Comparison of ENCODE assay signal across 9 mouse cellular contexts in the genomic region with DNA sequence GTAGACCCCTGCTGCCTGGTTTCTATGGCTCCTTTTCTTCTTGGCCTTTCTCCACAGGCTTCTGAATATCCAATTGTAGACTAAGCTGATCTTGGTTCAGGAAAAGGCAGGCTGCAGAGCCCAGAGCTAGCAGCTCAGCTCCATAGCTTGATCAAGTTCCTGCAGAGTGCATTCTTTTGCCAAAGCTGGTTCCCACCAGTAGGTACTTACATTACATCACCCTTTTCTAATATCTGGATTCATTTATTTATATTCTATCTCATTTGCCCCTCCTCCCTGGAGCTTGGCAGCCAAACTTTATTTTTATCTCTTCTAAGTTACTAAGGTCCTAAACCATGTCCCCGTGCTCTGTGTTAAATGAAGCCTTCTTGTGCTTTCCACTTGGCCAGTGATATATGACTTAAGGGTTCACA. TPM values are rescaled to one million over a fixed set of nuclear protein-coding genes. Genes with fewer than 3 reads are reported as not detected.
DNase-seq lines count a peak whose midpoint lies in the region; ATAC-seq and TF ChIP-seq lines count a peak whose summit lies in the region.
"Had no signal": no experiment of that assay in that cellular context is flagged by ENCODE, and none has a peak within 500 bp of the region (broad histone marks: within the 10 kb centered on the region; RNA-seq: fewer than 3 reads in every experiment).

No protein-coding gene starts in this region.

- 9% methylated on average over 1 of the region's 1 CpGs for WGBS in heart, adult 2 months
- 38% methylated on average over 1 of the region's 1 CpGs for WGBS in neural tube, embryonic 13.5 days
- 48% methylated on average over 1 of the region's 1 CpGs for WGBS in limb, embryonic 10.5 days
- WGBS in small intestine, adult 2 months, result 17% methylated on average over 1 of the region's 1 CpGs
- 69% methylated on average over 1 of the region's 1 CpGs for WGBS in intestine, embryonic 15.5 days

- no peak overlapping the region for H3K4me2 ChIP-seq in neural tube, embryonic 13.5 days
- H3K4me2 ChIP-seq in intestine, embryonic 15.5 days (replicated peaks), result no peak overlapping the region

- H3K9me3 ChIP-seq in neural tube, embryonic 13.5 days, result no peaks in the 10 kb centered on the region
- H3K9me3 ChIP-seq in limb, embryonic 10.5 days (replicated peaks), result no peaks in the 10 kb centered on the region
- no peaks in the 10 kb centered on the region for H3K9me3 ChIP-seq in intestine, embryonic 15.5 days

- H3K27ac ChIP-seq in heart, adult 2 months, result peak overlapping the region; percentile 0; the same call in 1 of the 2 replicates
- 0 out of 2 replicates have a peak overlapping the region, but pooled peaks have one; percentile 18 for H3K27ac ChIP-seq in neural tube, embryonic 13.5 days (replicated peaks)
- 0 out of 2 replicates have a peak overlapping the region, but pooled peaks have one; percentile 12 for H3K27ac ChIP-seq in limb, embryonic 10.5 days
- peak overlapping the region; percentile 39; the same call in 1 of the 2 replicates for H3K27ac ChIP-seq in small intestine, adult 2 months (ENCODE audit: insufficient read depth, low read depth, low read length)
- no peak overlapping the region for H3K27ac ChIP-seq in intestine, embryonic 15.5 days

- no peak overlapping the region for H3K4me3 ChIP-seq in heart, adult 2 months
- H3K4me3 ChIP-seq in neural tube, embryonic 13.5 days, result no peak overlapping the region
- H3K4me3 ChIP-seq in limb, embryonic 10.5 days, result no peak overlapping the region
- H3K4me3 ChIP-seq in small intestine, adult 2 months (ENCODE audit: low read depth, low read length), result no peak overlapping the region
- no peak overlapping the region for H3K4me3 ChIP-seq in intestine, embryonic 15.5 days (replicated peaks)

- ATAC-seq in neural tube, embryonic 13.5 days (ENCODE audit: low read depth), result no peak
- no peak for ATAC-seq in intestine, embryonic 15.5 days

- no peak for TF ChIP-seq EP300 in heart, adult 2 months (IDR thresholded peaks at IDR 0.05; ENCODE audit: insufficient read depth, low read depth, low read length)

- DNase-seq in heart, adult 2 months, result no peak
- no peak for DNase-seq in heart, adult 8-10 months (ENCODE audit: low spot score)
- DNase-seq in neural tube, embryonic 10.5 days (ENCODE audit: extremely low spot score, low spot score), result no peak
- DNase-seq in limb, embryonic 10.5 days (ENCODE audit: low spot score), result no peak
- no peak for DNase-seq in thymus, postnatal 36 days
- DNase-seq: adrenal gland, adult 8-10 months had no signal

- intact Hi-C loops in heart, adult 2 months (cut with DNase I), result loop anchor here (5.0 kb wide), 1 partner anchor 37 kb away; no protein-coding TSS in a partner anchor

- H3K4me1 ChIP-seq in heart, adult 2 months (ENCODE audit: control insufficient read depth, insufficient read depth, low read length), result peaks cover 22% of the 10 kb centered on the region
- peaks cover 16% of the 10 kb centered on the region for H3K4me1 ChIP-seq in neural tube, embryonic 13.5 days (replicated peaks)
- peaks cover 15% of the 10 kb centered on the region for H3K4me1 ChIP-seq in limb, embryonic 10.5 days
- peaks cover 4% of the 10 kb centered on the region; the same call in 1 of the 2 replicates for H3K4me1 ChIP-seq in small intestine, adult 2 months (ENCODE audit: control insufficient read depth, insufficient read depth, insufficient read length, low read length)
- H3K4me1 ChIP-seq in intestine, embryonic 15.5 days (replicated peaks), result no peaks in the 10 kb centered on the region

- no peak for TF ChIP-seq CTCF in heart, adult 2 months (IDR thresholded peaks at IDR 0.05)
- TF ChIP-seq CTCF in small intestine, adult 2 months (IDR thresholded peaks at IDR 0.05; ENCODE audit: extremely low read depth, insufficient read length, insufficient replicate concordance, low read depth, low read length), result no peak

- peak overlapping the region; percentile 29; the same call in 1 of the 2 replicates for H3K9ac ChIP-seq in heart, adult 2 months (ENCODE audit: low read depth, low read length)
- no peak overlapping the region for H3K9ac ChIP-seq in neural tube, embryonic 13.5 days
- H3K9ac ChIP-seq in intestine, embryonic 15.5 days, result no peak overlapping the region

- TF ChIP-seq POLR2A in heart, adult 2 months (IDR thresholded peaks at IDR 0.05; ENCODE audit: insufficient read depth, low read depth, low read length), result no peak
- no peak for TF ChIP-seq POLR2A in small intestine, adult 2 months (IDR thresholded peaks at IDR 0.05; ENCODE audit: low read depth, low read length)

- H3K79me2 ChIP-seq in heart, adult 2 months (replicated peaks; ENCODE audit: control insufficient read depth, insufficient read depth, low read length), result no peaks in the 10 kb centered on the region

- H3K36me3 ChIP-seq in heart, adult 2 months (ENCODE audit: control insufficient read depth, insufficient read depth, low read length), result peaks cover 42% of the 10 kb centered on the region
- no peaks in the 10 kb centered on the region for H3K36me3 ChIP-seq in neural tube, embryonic 13.5 days
- no peaks in the 10 kb centered on the region for H3K36me3 ChIP-seq in limb, embryonic 10.5 days
- H3K36me3 ChIP-seq in small intestine, adult 2 months (ENCODE audit: control insufficient read depth, insufficient read depth, low read length), result peaks cover 7% of the 10 kb centered on the region
- no peaks in the 10 kb centered on the region for H3K36me3 ChIP-seq in intestine, embryonic 15.5 days

- no peaks in the 10 kb centered on the region for H3K27me3 ChIP-seq in heart, adult 2 months (ENCODE audit: control insufficient read depth, insufficient read depth, low read length)
- no peaks in the 10 kb centered on the region for H3K27me3 ChIP-seq in neural tube, embryonic 13.5 days
- no peaks in the 10 kb centered on the region for H3K27me3 ChIP-seq in limb, embryonic 10.5 days (ENCODE audit: low read depth, poor library complexity, severe bottlenecking)
- no peaks in the 10 kb centered on the region for H3K27me3 ChIP-seq in small intestine, adult 2 months (ENCODE audit: control insufficient read depth, insufficient read depth, low read length)
- no peaks in the 10 kb centered on the region for H3K27me3 ChIP-seq in intestine, embryonic 15.5 days (replicated peaks)

RNA-seq across cellular contexts. Expression of gene St3gal6, which starts 24.9 kb away (rescaled TPM):
- 10 to 100 TPM; 37.7 to 47.0 TPM for total RNA-seq in heart, adult 2 months (2021)
- 29.6 and 33.7 TPM in 2 replicates for polyA plus RNA-seq in heart, adult 2 months (2012; rRNA removed)
- 10 to 100 TPM; 38.1 to 49.1 (median 44.8) TPM for total RNA-seq in heart, adult 8-10 months (2022)
- polyA plus RNA-seq in neural tube, embryonic 13.5 days (2015; fragmentation: Nextera tagmentation; extraction: Ambion mirVana), result 7.1 and 9.7 TPM in 2 replicates
- 10.8 and 13.5 TPM in 2 replicates for polyA plus RNA-seq in limb, embryonic 10.5 days (2016; fragmentation: Nextera tagmentation; extraction: Ambion mirVana)
- 11.1 and 18.6 TPM in 2 replicates for polyA plus RNA-seq in small intestine, adult 2 months (2012; rRNA removed)
- polyA plus RNA-seq in intestine, embryonic 15.5 days (2015; fragmentation: Nextera tagmentation; extraction: Ambion mirVana), result 18.9 and 19.3 TPM in 2 replicates
